Mouse (Mus musculus) embryonic facial prominence, embryonic 12.5 days (tissue): ENCODE results near the gene Tfrc. TPM values are rescaled to one million over a fixed set of nuclear protein-coding genes. Genes with fewer than 3 reads are reported as not detected.
"Not testable (repeated sequence)": the region's sequence is repeated elsewhere in the genome, so short reads cannot be mapped to it uniquely, and the experiment has no call there.

Experiments
- ATAC-seq: fragments of 200-750 bp; cut with Nextera tagmentation; 2 replicates; pipeline ENCODE4 v1.8.0; 2017; ENCODE audit not compliant: insufficient number of reproducible peaks, insufficient read depth, low FRiP score, low TSS enrichment
- H3K27ac ChIP-seq: fragments of 300-500 bp; sonication (generic); 2 replicates; pipeline ENCODE4 v1.5.1; 2016; ENCODE audit warnings: mild to moderate bottlenecking
- H3K27me3 ChIP-seq: fragments of 300-500 bp; sonication (generic); 2 replicates; pipeline ENCODE4 v1.6.1; 2016; ENCODE audit warnings: mild to moderate bottlenecking, moderate library complexity
- H3K36me3 ChIP-seq: fragments of 300-500 bp; sonication (generic); 2 replicates; pipeline ENCODE4 v1.6.1; 2016; ENCODE audit warnings: mild to moderate bottlenecking
- H3K4me1 ChIP-seq: fragments of 300-500 bp; sonication (generic); 2 replicates; pipeline ENCODE4 v1.6.1; 2016
- H3K4me2 ChIP-seq: fragments of 300-500 bp; sonication (generic); replicated peaks from 2 replicates; pipeline ENCODE4 v1.6.1; 2016; ENCODE audit warnings: mild to moderate bottlenecking, moderate library complexity
- H3K4me3 ChIP-seq: fragments of 300-500 bp; sonication (generic); 2 replicates; pipeline ENCODE4 v1.5.1; 2016; ENCODE audit warnings: mild to moderate bottlenecking
- H3K9ac ChIP-seq: fragments of 300-500 bp; sonication (generic); 2 replicates; pipeline ENCODE4 v1.6.1; 2016; ENCODE audit warnings: mild to moderate bottlenecking, moderate library complexity
- H3K9me3 ChIP-seq: fragments of 300-500 bp; sonication (generic); 2 replicates; pipeline ENCODE4 v1.6.1; 2016; ENCODE audit warnings: mild to moderate bottlenecking, moderate library complexity
- WGBS: fragments of 180-500 bp; shearing (Covaris S2); methylation state at CpG from one replicate; pipeline ENCODE4 v1.1.7; 2016; 5-methylcytosine and 5-hydroxymethylcytosine counted together
- polyA plus RNA-seq: library from polyadenylated mRNA; unstranded; fragments of >200 nt; fragmentation: Nextera tagmentation; extraction: Ambion mirVana; gene quantifications from 2 replicates; pipeline ENCODE4 v1.2.1, GENCODE M21; 2016

Gene Tfrc
- polyA plus RNA-seq, 1 experiment from 2014 or later = 32.7 TPM

DNA sequence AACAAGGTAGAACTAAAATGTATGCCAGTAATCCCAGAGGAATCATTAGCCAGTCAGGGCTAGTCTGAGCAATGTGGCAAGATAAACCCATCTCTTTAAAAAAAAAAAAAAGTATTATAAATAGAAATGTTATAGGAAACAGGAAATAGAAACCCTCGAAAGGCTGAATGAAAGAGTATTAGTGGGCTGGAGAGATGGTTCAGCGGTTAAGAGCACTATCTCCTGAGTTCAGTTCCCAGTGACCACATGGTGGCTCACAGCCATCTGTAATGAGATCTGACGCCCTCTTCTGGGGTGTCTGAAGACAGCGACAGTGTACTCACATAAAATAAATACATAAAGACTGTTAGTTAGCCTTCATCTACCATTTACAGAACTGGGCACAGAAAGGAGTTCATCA is 5.3 kb downstream of the Tfrc start:
- Histone ChIP-seq H3K4me3 (no peak overlapping the region), H3K4me2 (no peak overlapping the region), H3K4me1 (peaks cover 9% of the 10 kb centered on the region; the same call in 1 of the 2 replicates), H3K9me3 (no peaks in the 10 kb centered on the region), H3K36me3 (peaks cover 10% of the 10 kb centered on the region), H3K9ac (no peak overlapping the region), H3K27ac (no peak overlapping the region), H3K27me3 (no peaks in the 10 kb centered on the region)
- 66% methylated on average over 4 of the region's 4 CpGs for WGBS
- no peak for ATAC-seq

DNA sequence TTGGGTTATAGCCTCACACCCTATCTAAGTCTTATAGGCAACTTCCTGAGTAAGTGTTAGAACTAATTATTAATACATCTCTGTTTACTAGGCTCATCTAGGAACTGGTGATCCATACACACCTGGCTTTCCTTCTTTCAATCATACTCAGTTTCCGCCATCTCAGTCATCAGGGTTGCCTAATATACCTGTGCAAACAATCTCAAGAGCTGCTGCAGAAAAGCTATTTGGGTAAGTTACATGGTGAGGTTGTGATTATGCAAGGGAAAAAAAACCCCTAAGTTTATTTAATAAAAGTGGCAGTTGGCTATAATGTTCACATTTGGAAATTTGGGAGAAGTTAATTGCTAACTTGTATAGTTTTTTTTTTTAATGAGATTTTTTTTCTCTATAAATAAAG is 10.2 kb downstream of the Tfrc start:
- no peaks in the 10 kb centered on the region for H3K9me3 ChIP-seq
- ATAC-seq = no peak
- 92% methylated on average over 1 of the region's 1 CpGs for WGBS

DNA sequence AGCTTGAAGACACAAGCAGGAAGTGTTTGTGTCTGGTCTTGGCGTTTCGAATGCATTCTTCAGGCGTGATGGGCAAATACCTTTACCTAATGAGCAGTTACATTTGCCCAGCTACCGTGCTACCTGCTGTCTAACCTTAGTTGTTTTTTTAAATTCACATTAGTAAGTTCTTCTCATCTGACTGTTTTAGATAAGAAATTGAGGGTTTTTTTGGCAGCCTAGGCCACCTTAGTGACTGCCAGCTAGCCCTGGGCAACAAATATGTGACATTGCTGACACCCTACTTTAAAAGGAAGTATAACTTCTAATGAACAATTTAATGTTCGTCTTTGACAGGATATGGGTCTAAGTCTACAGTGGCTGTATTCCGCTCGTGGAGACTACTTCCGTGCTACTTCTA is 19.4 kb downstream of the Tfrc start:
- peaks cover 38% of the 10 kb centered on the region for H3K36me3 ChIP-seq
- no peak overlapping the region for H3K9ac ChIP-seq
- no peaks in the 10 kb centered on the region for H3K9me3 ChIP-seq
- H3K4me3 ChIP-seq = no peak overlapping the region
- no peak overlapping the region for H3K4me2 ChIP-seq
- no peaks in the 10 kb centered on the region for H3K27me3 ChIP-seq
- H3K4me1 ChIP-seq = no peaks in the 10 kb centered on the region
- WGBS = 92% methylated on average over 8 of the region's 8 CpGs
- no peak overlapping the region for H3K27ac ChIP-seq
- no peak for ATAC-seq

More for the DNA sequence above, 10.2 kb downstream of the Tfrc start:
- Histone ChIP-seq H3K4me2 (no peak overlapping the region), H3K27ac (no peak overlapping the region), H3K9ac (no peak overlapping the region), H3K4me3 (no peak overlapping the region), H3K36me3 (peaks cover 35% of the 10 kb centered on the region), H3K4me1 (no peaks in the 10 kb centered on the region), H3K27me3 (no peaks in the 10 kb centered on the region)

GRCm38 (mm10) chr16:32632328-32632824 is 23.7 kb downstream of the Tfrc start:
- Histone ChIP-seq H3K4me1 (no peaks in the 10 kb centered on the region), H3K9me3 (no peaks in the 10 kb centered on the region), H3K4me2 (no peak overlapping the region), H3K27me3 (no peaks in the 10 kb centered on the region), H3K27ac (no peak overlapping the region), H3K4me3 (no peak overlapping the region), H3K9ac (no peak overlapping the region), H3K36me3 (peaks cover 18% of the 10 kb centered on the region)
- 85% methylated on average over 4 of the region's 4 CpGs for WGBS
- ATAC-seq = no peak

GRCm38 (mm10) chr16:32633486-32634012 is 24.8 kb downstream of the Tfrc start:
- no peak overlapping the region for H3K4me2 ChIP-seq
- no peak overlapping the region for H3K27ac ChIP-seq
- H3K9me3 ChIP-seq = no peaks in the 10 kb centered on the region
- no peaks in the 10 kb centered on the region for H3K4me1 ChIP-seq
- WGBS = 88% methylated on average over 4 of the region's 4 CpGs
- ATAC-seq = no peak
- no peak overlapping the region for H3K4me3 ChIP-seq
- no peak overlapping the region for H3K9ac ChIP-seq
- H3K36me3 ChIP-seq = peaks cover 13% of the 10 kb centered on the region
- no peaks in the 10 kb centered on the region for H3K27me3 ChIP-seq

- H3K9me3 ChIP-seq = no peaks in the 10 kb centered on the region
- H3K4me2 ChIP-seq = no peak overlapping the region
- 80% methylated on average over 5 of the region's 5 CpGs for WGBS
- no peak overlapping the region for H3K27ac ChIP-seq
- no peak overlapping the region for H3K4me3 ChIP-seq
- ATAC-seq = no peak
- peaks cover 9% of the 10 kb centered on the region for H3K36me3 ChIP-seq
- H3K4me1 ChIP-seq = no peaks in the 10 kb centered on the region
- H3K9ac ChIP-seq = no peak overlapping the region
- no peaks in the 10 kb centered on the region for H3K27me3 ChIP-seq
These were observed 25.5 kb downstream of the Tfrc start for GRCm38 (mm10) chr16:32634183-32634582.

DNA sequence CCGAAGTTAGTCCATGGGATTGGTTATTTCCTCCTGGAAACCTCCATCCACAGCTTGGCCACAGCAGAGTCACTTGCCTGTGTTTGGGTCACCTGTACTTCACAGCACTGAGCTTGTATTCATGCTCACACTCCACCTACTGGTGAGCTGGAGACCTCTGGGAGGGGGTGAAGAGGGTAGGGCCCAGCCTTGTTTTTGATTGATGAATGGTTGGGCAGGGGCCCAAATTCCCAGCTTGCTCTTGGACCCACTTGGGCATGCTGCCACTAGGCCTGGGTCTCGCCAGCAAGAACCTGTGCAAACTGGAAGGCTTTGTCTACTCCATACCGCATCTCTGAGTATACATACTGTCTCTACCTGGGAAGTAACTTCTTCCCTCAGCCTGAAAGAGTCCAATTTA is 26.6 kb downstream of the Tfrc start:
- Histone ChIP-seq H3K27ac (no peak overlapping the region), H3K36me3 (peaks cover under 1% of the 10 kb centered on the region; the same call in 1 of the 2 replicates), H3K9ac (no peak overlapping the region), H3K4me1 (no peaks in the 10 kb centered on the region), H3K27me3 (no peaks in the 10 kb centered on the region), H3K9me3 (no peaks in the 10 kb centered on the region), H3K4me2 (no peak overlapping the region), H3K4me3 (no peak overlapping the region)
- ATAC-seq = no peak
- WGBS = 79% methylated on average over 3 of the region's 3 CpGs

- WGBS = 91% methylated on average over 3 of the region's 3 CpGs
- Histone ChIP-seq H3K4me2 (no peak overlapping the region), H3K27ac (no peak overlapping the region), H3K9me3 (no peaks in the 10 kb centered on the region), H3K27me3 (no peaks in the 10 kb centered on the region), H3K36me3 (no peaks in the 10 kb centered on the region), H3K9ac (no peak overlapping the region), H3K4me3 (no peak overlapping the region), H3K4me1 (no peaks in the 10 kb centered on the region)
- ATAC-seq = no peak
These were observed 27.6 kb downstream of the Tfrc start for GRCm38 (mm10) chr16:32636331-32636730.

DNA sequence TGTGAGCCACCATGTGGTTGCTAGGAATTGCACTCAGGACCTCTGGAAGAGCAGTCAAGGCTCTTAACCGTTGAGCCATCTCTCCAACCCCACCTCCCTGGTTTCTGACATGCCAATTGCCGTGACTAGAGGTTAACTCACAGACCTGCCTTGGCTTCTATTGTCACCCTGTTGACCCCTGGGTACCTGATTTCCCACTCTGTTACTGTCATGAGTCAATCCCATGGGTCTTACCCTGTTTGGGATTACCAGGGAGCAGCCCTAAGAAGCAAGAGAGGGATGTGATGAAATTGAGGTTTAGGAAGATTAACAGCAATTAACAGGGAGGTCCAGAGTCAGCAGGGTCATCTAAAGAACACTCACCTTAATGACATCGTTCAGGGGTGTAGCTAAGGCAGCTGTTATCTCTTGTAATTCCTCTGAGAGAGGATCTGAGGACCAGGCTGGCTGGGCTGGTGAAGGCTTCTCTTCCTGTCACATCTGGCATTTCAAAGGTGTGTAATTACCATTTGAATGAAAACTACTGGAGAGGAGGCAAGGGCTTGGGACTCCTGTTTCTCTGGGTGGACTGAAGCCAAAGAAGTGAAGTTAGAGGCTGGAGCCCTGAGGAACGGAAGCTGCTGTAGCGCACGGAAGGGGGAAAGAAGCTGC is 28.3 kb downstream of the Tfrc start:
- Histone ChIP-seq H3K9me3 (no peaks in the 10 kb centered on the region), H3K4me2 (no peak overlapping the region), H3K27ac (no peak overlapping the region), H3K4me3 (no peak overlapping the region), H3K9ac (no peak overlapping the region), H3K4me1 (no peaks in the 10 kb centered on the region), H3K27me3 (no peaks in the 10 kb centered on the region), H3K36me3 (no peaks in the 10 kb centered on the region)
- WGBS = 34% methylated on average over 6 of the region's 6 CpGs
- ATAC-seq = no peak

DNA sequence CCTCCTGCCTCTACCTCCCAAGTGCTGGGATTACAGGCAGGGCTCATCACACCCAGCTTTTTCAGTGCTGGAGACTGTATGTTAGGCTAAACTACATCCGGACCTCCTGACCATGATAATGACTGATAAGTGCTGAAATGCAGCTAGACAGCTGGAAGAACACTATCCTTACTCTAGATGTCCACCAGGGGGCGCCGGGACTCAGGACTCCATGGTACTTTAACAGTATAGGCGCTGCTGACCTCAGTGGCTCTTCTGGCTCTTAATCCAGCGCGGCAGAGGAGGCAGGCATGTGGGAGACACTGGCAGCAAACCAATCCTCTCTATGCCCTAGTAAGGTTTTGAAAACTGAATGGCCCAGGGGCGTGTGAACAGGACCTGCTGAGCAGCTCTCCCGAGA is 29.8 kb downstream of the Tfrc start:
- Histone ChIP-seq H3K27ac (no peak overlapping the region), H3K9me3 (no peaks in the 10 kb centered on the region), H3K36me3 (no peaks in the 10 kb centered on the region), H3K4me1 (no peaks in the 10 kb centered on the region), H3K4me2 (no peak overlapping the region), H3K27me3 (no peaks in the 10 kb centered on the region), H3K4me3 (no peak overlapping the region), H3K9ac (no peak overlapping the region)
- ATAC-seq = peak; percentile 56; the same call in 1 of the 2 replicates
- WGBS = 10% methylated on average over 8 of the region's 8 CpGs

GRCm38 (mm10) chr16:32640096-32640495 is 31.4 kb downstream of the Tfrc start:
- H3K27me3 ChIP-seq = no peaks in the 10 kb centered on the region
- H3K4me1 ChIP-seq = peaks cover 6% of the 10 kb centered on the region
- WGBS = 71% methylated on average over 5 of the region's 5 CpGs
- ATAC-seq = no peak
- H3K9me3 ChIP-seq = no peaks in the 10 kb centered on the region
- H3K36me3 ChIP-seq = no peaks in the 10 kb centered on the region
- no peak overlapping the region for H3K9ac ChIP-seq
- no peak overlapping the region for H3K4me2 ChIP-seq
- H3K4me3 ChIP-seq = no peak overlapping the region
- H3K27ac ChIP-seq = no peak overlapping the region

- H3K27ac ChIP-seq, H3K9ac ChIP-seq, H3K4me2 ChIP-seq, H3K27me3 ChIP-seq, ATAC-seq, H3K36me3 ChIP-seq, H3K9me3 ChIP-seq, H3K4me3 ChIP-seq: not testable (repeated sequence)
- 74% methylated on average over 2 of the region's 2 CpGs for WGBS
- peaks cover 12% of the 10 kb centered on the region for H3K4me1 ChIP-seq
These were observed 32.0 kb downstream of the Tfrc start for GRCm38 (mm10) chr16:32640683-32641082.
